Mouse (Mus musculus): Measurements from ENCODE around the gene Bptf.

DNA sequence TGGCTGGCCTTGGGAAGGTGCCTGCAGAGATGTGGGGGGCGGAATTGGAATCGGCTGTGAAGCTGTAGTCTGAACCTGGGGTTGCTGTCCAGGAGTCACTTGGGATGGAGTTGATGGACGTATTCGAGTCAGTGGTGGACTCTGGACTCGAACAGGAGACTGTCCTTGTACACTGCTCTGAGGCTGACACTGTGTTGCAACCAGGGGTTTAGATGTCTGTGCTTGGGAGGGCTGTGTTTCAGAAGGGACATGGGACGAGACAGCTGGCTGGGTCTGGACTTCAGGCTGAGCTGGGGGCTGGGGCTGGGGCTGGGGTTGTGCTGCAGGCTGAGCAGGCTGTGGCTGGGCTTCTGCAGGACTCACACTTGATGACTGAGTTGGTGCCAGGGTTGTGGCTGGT, 77.1 kb downstream of the Bptf start:
- TF ChIP-seq ZNF384 (IDR thresholded peaks at IDR 0.05; ENCODE audit: low read depth, low read length) (no peak), ZC3H11A (IDR thresholded peaks at IDR 0.05; ENCODE audit: borderline replicate concordance, low read depth, low read length) (no peak)

All from ES-E14 (cell line).